Mouse (Mus musculus) spleen, adult 2 months (tissue): ENCODE data around the gene Gm10964.

Experiments used
- CTCF ChIP-seq: fragments of 200-500 bp; IDR thresholded peaks from 2 replicates; pipeline ENCODE4 v1.5.1; 2011; ENCODE audit warnings: mild to moderate bottlenecking, inconsistent platforms; ENCODE audit not compliant: insufficient read depth, insufficient read length, insufficient replicate concordance; ENCODE audit errors: extremely low read depth
- POLR2A ChIP-seq: fragments of 200-500 bp; IDR thresholded peaks from 2 replicates; pipeline ENCODE4 v1.6.1; 2011; ENCODE audit warnings: low read depth, low read length, inconsistent platforms

DNA sequence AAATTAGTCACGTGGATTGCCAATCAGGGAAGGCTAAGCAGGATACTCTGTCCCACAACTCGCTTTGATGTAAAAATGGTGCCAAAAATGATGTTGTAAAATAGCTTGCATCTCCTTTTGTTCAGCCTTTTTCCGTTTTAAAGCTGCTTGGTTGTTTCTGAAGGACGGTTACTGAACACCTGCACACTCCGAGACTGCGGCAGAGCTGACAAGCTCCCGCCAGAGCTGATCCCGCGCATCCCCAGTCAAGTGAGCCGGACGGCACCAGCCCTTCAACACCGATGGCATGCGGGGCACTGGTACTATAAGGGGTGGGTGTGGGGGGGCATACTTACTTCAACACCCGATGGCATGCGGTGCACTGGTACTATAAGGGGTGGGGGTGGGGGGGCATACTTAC lies 34.8 kb downstream of the Gm10964 start:
- TF ChIP-seq CTCF (no peak), POLR2A (no peak)
